Mouse (Mus musculus) telencephalon, adult 2 months (tissue): ENCODE data around the gene Supt20.
"Not testable (repeated sequence)": the region's sequence is repeated elsewhere in the genome, so short reads cannot be mapped to it uniquely, and the experiment has no call there.

Experiments
- DNase-seq: peaks from one replicate; pipeline ENCODE4 v3.0.0-alpha.2; 2011; ENCODE audit warnings: low read depth, low spot score

Supt20 gene

DNA sequence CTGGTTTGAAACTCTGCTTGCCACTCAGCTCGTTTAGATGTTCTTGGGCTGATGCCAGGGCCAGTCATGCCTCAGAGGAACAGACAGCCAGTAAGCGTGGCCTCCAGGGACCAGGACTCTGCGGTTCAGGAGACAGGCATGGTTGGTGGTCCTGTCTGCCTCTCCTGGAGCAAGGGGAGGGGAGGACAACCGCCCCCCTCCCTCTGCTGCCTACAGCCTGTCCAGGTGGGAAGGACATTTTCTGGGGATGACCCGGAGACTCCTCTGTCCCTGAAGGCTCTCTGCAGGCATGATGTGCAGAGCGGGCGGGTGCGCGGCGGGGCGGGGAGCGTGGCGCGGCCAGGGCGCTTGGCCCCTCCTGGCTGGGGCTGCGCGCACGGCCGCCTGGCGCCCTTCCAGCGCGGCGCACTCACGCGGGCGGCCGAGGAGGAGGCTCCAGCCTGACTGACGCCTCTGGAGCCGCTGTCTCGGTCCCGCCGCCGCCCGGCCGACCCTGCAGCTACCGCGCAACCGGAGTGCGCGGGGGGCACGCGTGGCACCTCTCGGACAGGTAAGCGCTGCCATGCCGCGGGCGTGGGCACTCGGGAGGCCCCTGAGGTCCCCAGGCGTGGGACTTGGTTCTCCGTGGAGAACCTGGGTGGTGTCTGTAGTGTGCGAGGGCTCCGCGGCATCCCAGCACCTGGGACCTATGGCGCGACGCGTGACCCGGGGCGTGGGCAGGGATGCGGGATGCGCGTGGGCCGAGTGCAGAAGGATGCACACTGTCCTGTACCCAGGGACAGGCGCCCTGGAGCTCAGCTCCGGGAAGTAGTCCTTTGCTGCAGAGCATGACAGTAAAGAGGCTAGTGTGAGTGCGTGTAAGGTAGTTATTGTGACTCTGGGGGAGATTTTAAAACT lies 62.8 kb downstream of the Supt20 start, which contains the start of gene Smad9:
Gene Smad9, plus strand, starts transcription at position 438 of the 897 bp plus-strand sequence.
- no peak for DNase-seq

DNA sequence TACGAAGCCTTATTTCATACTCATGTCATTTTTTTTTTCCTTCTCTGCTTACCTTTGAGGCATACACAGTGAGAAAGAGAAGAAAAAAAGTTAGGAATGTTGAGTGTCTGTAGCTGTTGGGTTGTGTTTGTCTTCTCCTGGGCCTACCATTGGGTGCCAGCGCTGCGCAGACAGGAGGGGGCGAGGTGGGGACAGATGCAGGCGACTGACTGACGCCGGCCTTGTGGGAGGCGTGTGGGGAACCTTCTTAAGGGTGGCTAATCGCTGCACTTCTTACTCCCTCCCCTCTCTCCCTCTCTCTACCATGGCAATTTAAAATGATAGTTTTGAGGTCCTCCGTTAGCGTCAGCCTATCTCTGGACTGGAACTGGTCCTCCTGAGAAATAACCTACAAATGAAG lies 63.5 kb downstream of the Supt20 start:
- peak; percentile 56 for DNase-seq

DNA sequence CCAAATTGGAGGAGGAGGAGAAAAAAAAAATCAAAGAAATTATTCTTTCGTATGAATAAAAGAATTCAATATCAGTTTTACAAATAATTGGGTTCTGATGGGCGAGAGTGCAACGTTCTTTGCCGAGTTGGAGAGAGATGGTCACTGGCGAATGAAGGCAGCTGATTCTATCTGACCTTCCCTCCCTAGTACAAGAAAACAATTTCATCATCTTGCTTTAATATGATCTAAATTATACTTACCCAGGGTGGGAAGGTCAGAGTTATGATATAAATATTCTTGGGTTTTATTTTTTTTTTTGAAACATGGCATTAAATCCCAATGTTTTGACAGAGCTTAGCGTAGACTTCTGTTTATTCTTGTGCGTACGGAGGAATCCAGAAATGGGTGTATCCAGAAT lies 64.8 kb downstream of the Supt20 start:
- no peak for DNase-seq

DNA sequence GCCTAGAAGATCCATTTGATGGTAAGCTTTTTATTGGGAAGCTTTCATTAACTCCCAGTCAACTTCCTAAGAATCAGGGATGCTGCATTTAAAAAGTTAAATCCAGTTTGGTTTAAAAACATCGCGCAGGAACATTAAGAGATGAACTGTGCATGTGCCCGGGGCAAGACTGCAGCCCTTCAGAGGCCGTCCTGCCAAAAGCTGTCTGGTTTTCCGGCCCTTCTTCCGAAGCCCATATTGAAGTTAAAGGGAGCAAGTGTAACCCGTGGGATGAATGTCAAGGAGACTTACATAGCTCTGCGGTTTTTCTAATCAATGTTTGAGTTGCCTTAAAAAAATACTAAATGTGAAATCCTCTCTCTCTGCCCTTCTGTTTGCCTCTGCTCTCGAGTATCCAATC lies 66.6 kb downstream of the Supt20 start:
- no peak for DNase-seq

DNA sequence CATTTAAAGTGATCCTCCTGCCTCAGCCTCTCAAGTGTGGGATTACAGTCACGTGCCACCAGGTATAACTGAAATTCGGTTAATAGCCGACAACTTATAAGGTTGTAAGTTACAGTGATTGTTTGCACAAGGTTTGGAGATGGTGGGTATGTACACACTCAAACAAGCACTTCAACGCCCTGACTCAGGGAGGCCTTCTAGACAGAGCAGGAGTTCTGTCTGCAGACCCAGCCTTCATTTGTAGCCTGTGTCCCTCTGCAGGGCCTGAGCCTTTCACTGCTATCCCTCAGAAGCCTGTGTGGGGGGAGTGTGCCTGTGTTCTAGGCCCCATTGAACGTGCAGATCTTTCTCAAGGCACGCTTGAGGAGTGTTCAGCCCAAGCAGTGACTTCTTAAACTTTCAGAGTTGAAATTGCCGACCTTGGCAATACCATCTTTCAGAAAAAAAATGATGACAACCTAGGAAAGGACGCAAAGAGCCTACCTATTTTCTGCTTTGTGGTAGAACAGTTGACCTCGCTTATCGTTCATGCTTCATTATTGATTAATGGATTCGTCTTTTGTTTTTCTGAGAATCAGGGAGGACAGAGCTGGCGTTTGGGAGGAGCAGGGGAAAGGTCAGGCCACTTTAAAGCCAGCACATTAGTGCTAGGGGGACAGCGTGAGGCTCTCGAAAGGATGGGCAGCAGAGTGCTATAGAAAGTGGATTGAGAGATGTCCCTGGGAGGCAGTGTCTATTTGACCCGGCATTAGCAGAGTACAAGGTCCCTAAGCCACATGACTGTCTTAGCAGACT lies 67.9 kb downstream of the Supt20 start:
- DNase-seq = no peak

DNA sequence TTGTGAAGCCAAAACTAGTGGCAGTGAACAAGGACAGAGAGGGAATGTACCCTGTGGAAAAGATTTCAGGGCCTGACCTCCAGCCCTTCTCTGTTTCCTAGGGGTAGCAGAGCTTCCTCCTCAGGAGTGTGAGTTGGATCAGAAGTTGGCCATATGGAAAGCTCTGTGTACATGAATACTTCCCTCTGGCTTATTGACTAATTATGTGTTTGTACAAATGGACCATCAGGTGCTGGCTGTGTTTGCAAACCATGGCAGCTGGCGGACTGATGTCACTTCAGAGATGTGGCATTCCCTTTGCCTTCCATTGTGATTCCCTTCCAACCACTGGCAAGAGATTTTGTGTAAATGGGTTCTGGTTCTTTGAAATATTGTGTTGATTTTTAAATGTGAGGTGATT lies 68.7 kb downstream of the Supt20 start:
- no peak for DNase-seq

DNA sequence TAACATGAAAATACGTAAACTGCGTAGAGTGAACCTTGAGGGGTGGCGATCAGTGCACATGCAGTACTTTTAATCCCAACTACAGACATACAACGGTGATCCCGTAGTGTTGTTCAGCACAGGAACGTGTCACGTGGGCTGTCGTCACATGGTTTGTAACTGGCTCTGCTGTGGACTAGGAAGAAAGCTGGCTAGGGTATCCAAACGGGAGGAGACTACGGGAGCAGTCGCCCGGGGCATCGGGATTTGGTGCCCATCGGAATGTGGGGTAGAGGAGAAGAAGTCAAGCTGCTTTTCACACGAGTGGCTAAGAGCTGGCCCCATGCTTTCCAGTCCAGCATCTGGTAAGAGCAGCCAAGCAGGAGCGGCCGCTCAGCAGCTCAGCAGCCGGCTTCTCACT lies 71.8 kb downstream of the Supt20 start:
- peak; percentile 6 for DNase-seq

DNA sequence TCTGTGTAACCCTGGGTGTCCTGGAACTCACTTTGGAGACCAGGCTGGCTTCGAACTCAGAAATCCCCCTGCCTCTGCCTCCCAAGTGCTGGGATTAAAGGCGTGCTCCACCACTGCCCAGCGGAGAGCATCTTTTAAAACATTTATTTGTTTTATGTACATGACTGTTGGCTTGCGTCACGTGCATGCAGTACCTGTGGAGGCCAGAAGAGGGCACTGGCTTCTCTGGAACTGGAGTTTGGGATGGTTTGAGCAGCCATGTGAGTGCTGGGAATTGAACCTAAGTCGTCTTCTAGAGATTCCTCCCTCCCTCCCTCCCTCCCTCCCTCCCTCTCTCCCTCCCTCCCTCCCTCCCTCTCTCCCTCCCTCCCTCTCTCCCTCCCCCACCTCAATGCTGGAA lies 72.9 kb downstream of the Supt20 start:
- DNase-seq = not testable (repeated sequence)

DNA sequence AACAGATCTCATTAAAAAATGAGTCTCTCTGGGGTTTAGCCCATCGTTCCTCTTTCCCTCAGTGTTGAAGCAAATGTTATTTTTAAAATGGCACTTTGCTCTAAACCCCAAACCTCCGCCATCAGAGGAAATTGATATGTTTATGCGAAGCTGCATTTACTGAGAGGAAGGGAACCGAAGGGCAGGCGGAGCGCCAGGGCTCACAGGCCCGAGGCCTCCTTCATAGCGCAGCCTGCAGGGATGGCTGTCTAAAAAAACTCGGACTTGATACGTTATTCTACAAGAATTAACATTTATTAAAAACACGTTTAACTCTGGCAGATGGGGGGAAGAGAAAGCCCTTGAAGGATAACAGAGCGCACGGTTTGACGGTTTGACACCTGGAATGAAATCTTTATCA lies 73.4 kb downstream of the Supt20 start:
- no peak for DNase-seq

DNA sequence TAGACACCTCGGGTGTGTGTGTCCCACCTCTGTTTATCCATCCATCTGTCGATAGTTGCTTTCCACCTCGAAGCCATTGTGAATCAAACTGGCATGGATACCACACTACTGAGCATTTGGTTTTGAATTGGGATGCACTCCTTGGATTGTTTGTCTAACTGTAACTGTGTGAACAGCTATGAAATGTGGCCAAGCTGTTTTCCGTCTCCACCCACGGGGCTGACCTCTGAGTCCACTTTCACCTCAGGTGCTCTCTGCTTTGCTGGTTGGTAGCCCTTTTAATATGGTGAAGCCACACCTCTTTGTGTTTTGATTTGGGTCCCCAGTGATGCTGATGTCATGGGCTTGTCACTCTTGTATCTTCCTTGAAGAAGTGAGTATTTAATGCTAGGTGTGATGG lies 74.2 kb downstream of the Supt20 start:
- DNase-seq = no peak

DNA sequence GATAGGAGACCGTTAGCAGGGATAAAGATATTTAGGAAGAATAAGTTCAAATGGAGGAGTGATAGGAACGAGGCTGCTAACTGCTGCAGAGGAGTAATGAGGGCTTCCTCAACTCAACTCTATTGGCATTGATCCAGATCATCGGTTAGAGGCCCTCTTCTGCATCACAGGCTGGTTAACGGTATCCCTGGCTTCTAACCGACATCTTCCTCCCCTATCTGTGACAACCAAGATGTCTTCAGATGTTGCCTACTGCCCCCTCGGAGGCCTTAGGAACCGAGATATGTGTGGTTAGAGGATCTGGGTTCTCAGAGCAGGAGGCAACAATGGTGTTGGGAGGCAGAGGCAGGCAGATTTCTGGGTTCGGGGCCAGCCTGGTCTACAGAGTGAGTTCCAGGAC lies 76.0 kb downstream of the Supt20 start:
- DNase-seq = no peak

DNA sequence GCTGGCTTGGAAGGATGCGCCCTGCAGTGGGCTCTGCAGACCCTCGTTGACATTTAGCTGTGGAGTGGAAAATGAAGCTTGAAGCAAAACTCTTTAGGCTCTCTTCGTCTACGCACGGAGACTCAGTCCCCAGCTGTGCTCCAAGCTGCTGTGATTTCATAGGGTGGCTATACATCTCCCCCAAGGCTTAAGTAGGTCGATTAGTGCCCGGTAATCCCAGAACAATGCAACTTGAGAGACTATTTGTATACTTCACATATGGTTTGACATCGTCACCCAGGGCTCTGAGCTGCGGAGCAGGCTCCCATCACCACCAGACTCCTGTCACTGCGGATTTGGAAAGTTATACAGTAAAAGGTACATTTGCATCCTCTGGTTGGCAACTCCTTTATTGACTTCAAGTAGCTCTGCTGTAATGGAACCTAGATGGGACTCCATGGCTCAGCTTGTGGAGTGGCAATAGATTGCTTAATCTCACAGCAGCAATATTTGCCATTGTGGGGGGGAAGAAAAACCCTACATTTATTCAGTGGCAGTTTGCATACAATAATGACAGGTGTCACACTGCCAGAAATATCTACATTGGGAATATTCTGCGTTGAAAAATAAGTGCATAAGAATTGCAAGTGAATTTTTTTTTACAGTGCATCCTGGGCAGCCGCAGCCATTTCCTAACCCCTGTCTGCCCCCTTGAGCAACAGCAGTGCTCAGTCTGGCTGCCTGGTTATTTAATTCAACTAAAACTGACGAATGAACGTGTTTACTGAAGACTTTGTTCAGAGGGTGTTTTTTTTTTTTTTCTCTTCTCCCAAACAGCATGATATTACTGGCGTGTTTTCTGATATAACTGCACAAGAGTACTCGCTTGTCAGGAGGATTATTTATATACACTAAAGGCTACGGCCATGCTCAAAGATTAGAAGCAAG lies 77.0 kb downstream of the Supt20 start:
- no peak for DNase-seq

DNA sequence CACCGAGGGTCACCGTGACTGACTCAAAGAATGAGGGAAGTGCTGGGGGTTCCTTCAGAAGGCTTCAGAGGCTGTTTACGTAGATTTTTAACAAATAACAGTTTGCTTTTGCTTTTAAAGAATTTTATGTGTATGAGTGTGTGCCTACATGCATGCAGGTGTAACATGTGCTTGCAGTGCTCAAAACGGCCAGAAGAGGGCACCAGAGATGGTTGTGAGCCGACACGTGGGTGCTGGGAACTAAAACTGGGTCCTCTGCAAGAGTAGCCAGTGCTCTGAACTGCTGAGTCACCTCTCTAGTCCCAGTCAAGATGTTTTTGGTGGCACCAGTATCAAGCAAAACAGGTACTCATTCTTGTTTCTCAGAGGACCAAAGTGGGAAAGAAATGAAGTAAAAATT lies 81.0 kb downstream of the Supt20 start:
- DNase-seq = no peak

DNA sequence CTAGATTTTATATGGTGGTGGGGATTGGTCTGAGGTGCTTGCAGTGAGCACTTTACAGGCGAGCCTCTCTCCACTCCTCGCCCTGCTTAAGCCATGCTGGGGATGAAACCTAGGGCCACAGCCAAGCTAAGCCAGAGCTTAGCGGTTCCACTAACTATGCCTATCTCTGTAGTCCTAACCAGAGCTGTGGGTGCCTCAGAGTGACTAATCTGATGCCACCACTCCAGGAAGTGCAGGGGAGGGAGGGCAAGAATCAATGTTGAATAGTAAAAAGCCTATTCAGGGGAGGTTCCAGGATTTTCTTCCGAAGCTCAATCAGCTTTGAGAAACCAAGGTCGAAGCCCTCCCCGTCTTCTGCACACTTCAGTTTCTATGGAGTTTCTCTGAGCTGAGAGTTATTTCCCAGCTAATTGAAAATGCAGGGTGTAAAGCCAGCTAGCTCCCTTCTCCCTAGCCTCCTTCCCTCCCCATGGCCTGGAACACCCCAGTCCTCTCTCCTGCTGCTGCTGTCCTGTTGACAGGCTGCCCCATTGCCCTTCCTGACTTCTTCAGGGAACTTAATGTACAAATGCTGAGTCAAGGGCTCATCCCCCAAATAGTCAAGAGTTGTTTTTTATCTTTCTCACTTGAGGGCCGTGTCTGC lies 83.5 kb downstream of the Supt20 start:
- no peak for DNase-seq
